Mouse (Mus musculus) midbrain, embryonic 16.5 days (tissue): ENCODE data around the gene Tcta. TPM values are rescaled to one million over a fixed set of nuclear protein-coding genes. Genes with fewer than 3 reads are reported as not detected.

Experiments
- ATAC-seq: fragments of 200-750 bp; cut with Nextera tagmentation; 2 replicates; pipeline ENCODE4 v1.8.0; 2017; ENCODE audit warnings: moderate TSS enrichment
- H3K27ac ChIP-seq: fragments of 300-500 bp; sonication (generic); 2 replicates; pipeline ENCODE4 v1.5.1; 2014; ENCODE audit warnings: mild to moderate bottlenecking, low read length, mixed read lengths
- H3K27me3 ChIP-seq: fragments of 300-500 bp; sonication (generic); 2 replicates; pipeline ENCODE4 v1.6.1; 2014; ENCODE audit warnings: low read depth, low read length, mixed read lengths; ENCODE audit not compliant: control insufficient read depth, insufficient read depth
- H3K36me3 ChIP-seq: fragments of 300-500 bp; sonication (generic); 2 replicates; pipeline ENCODE4 v1.6.1; 2014; ENCODE audit warnings: mild to moderate bottlenecking, low read length, moderate library complexity, mixed read lengths; ENCODE audit not compliant: control insufficient read depth, insufficient read depth
- H3K4me1 ChIP-seq: fragments of 300-500 bp; sonication (generic); 2 replicates; pipeline ENCODE4 v1.6.1; 2014; ENCODE audit warnings: mild to moderate bottlenecking, low read length, mixed read lengths; ENCODE audit not compliant: control insufficient read depth, insufficient read depth
- H3K4me2 ChIP-seq: fragments of 300-500 bp; sonication (generic); 2 replicates; pipeline ENCODE4 v1.6.1; 2014; ENCODE audit warnings: mild to moderate bottlenecking, low read length, mixed read lengths
- H3K4me3 ChIP-seq: fragments of 300-500 bp; sonication (generic); 2 replicates; pipeline ENCODE4 v1.5.1; 2014; ENCODE audit warnings: low read depth, mild to moderate bottlenecking, low read length, moderate library complexity, mixed read lengths
- H3K9ac ChIP-seq: fragments of 300-500 bp; sonication (generic); 2 replicates; pipeline ENCODE4 v1.6.1; 2014; ENCODE audit warnings: low read depth, low read length, mixed read lengths
- H3K9me3 ChIP-seq: fragments of 300-500 bp; sonication (generic); replicated peaks from 2 replicates; pipeline ENCODE4 v1.6.1; 2014; ENCODE audit warnings: mild to moderate bottlenecking, low read length, mixed read lengths; ENCODE audit not compliant: control insufficient read depth, poor library complexity, severe bottlenecking
- WGBS: fragments of 180-500 bp; shearing (Covaris S2); extraction: QIAGEN DNeasy Blood & Tissue Kit; methylation state at CpG from one replicate; pipeline ENCODE4 v1.1.7; 2014; 5-methylcytosine and 5-hydroxymethylcytosine counted together
- polyA plus RNA-seq: library from polyadenylated mRNA; unstranded; fragments of >200 nt; fragmentation: Nextera tagmentation; extraction: Ambion mirVana; gene quantifications from 2 replicates; pipeline ENCODE4 v1.2.1, GENCODE M21; 2015

Tcta gene
- polyA plus RNA-seq, 1 experiment from 2014 or later, result 47.9 TPM

GRCm38 (mm10) chr9:108266261-108266935 is 39.6 kb downstream of the Tcta start:
- no peak for ATAC-seq
- Histone ChIP-seq H3K4me2 (no peak overlapping the region), H3K4me3 (no peak overlapping the region), H3K27me3 (no peaks in the 10 kb centered on the region), H3K27ac (no peak overlapping the region), H3K9me3 (no peaks in the 10 kb centered on the region), H3K4me1 (peaks cover 17% of the 10 kb centered on the region), H3K36me3 (no peaks in the 10 kb centered on the region), H3K9ac (no peak overlapping the region)
- 54% methylated on average over 8 of the region's 10 CpGs for WGBS

GRCm38 (mm10) chr9:108264191-108264921 is 41.6 kb downstream of the Tcta start:
- 19% methylated on average over 10 of the region's 10 CpGs for WGBS

GRCm38 (mm10) chr9:108263690-108264190 is 42.2 kb downstream of the Tcta start, which contains the start of gene Dag1:
TSS of gene Dag1 (minus strand) at chr9:108263958.
- H3K27me3 ChIP-seq, result no peaks in the 10 kb centered on the region
- peak within 1 kb of the TSS; percentile 86 for H3K27ac ChIP-seq
- peak within 1 kb of the TSS; percentile 92 for H3K4me3 ChIP-seq
- peak; percentile 99 for ATAC-seq
- no peaks in the 10 kb centered on the region for H3K9me3 ChIP-seq
- H3K9ac ChIP-seq, result peak within 1 kb of the TSS; percentile 85
- peaks cover 17% of the 10 kb centered on the region for H3K4me1 ChIP-seq
- under 1% methylated on average over 68 of the region's 71 CpGs for WGBS
- H3K36me3 ChIP-seq, result no peaks in the 10 kb centered on the region
- peak within 1 kb of the TSS; percentile 65 for H3K4me2 ChIP-seq

More at GRCm38 (mm10) chr9:108264191-108264921, 41.6 kb downstream of the Tcta start:
- Histone ChIP-seq H3K4me3 (peak overlapping the region; percentile 92), H3K36me3 (no peaks in the 10 kb centered on the region), H3K4me1 (peaks cover 17% of the 10 kb centered on the region), H3K4me2 (peak overlapping the region; percentile 65), H3K9me3 (no peaks in the 10 kb centered on the region), H3K27me3 (no peaks in the 10 kb centered on the region), H3K9ac (peak overlapping the region; percentile 85; the same call in 1 of the 2 replicates), H3K27ac (peak overlapping the region; percentile 66)
- no peak for ATAC-seq

- ATAC-seq, result peak; percentile 63
- WGBS, result under 1% methylated on average over 48 of the region's 62 CpGs
- peak overlapping the region; percentile 85 for H3K9ac ChIP-seq
- H3K4me2 ChIP-seq, result peak overlapping the region; percentile 65
- H3K4me3 ChIP-seq, result peak overlapping the region; percentile 92
- no peaks in the 10 kb centered on the region for H3K9me3 ChIP-seq
- no peaks in the 10 kb centered on the region for H3K36me3 ChIP-seq
- H3K27ac ChIP-seq, result peak overlapping the region; percentile 86
- H3K4me1 ChIP-seq, result peaks cover 17% of the 10 kb centered on the region
- no peaks in the 10 kb centered on the region for H3K27me3 ChIP-seq
Observed at GRCm38 (mm10) chr9:108263131-108263681, 42.8 kb downstream of the Tcta start.

DNA sequence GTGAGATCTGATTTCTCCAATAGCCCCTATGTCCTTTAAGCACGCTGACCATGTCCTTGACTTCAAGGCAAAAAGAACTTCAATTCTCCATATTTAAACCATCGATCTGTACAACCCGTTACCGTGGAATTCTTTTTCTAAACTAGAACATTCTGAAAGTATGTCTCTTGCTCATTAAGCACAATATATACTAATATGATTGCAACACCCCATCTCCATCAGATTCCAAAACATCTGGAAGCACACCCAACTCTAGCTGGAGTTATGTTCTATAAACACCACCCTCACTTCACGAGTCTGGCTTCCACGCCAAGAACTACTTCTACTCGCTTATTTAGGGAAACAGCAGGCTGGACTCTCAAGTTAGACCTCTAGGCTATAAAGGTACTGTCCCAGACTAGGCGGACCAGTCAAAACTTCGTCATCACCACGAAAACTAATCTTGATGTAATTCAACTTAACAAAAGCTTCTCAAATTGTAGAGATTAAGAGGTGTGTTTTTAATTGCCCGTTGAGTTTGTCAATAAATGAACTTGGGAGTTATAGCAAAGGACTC is 43.4 kb downstream of the Tcta start:
- H3K36me3 ChIP-seq, result no peaks in the 10 kb centered on the region
- no peaks in the 10 kb centered on the region for H3K9me3 ChIP-seq
- ATAC-seq, result no peak
- H3K4me2 ChIP-seq, result peak overlapping the region; percentile 65
- H3K4me1 ChIP-seq, result peaks cover 17% of the 10 kb centered on the region
- no peaks in the 10 kb centered on the region for H3K27me3 ChIP-seq
- H3K27ac ChIP-seq, result peak overlapping the region; percentile 86
- H3K4me3 ChIP-seq, result peak overlapping the region; percentile 92
- 44% methylated on average over 11 of the region's 11 CpGs for WGBS
- H3K9ac ChIP-seq, result peak overlapping the region; percentile 85

- no peaks in the 10 kb centered on the region for H3K36me3 ChIP-seq
- peaks cover 17% of the 10 kb centered on the region for H3K4me1 ChIP-seq
- H3K9ac ChIP-seq, result no peak overlapping the region
- no peak overlapping the region for H3K4me3 ChIP-seq
- H3K27ac ChIP-seq, result no peak overlapping the region
- no peak for ATAC-seq
- 82% methylated on average over 7 of the region's 7 CpGs for WGBS
- no peaks in the 10 kb centered on the region for H3K27me3 ChIP-seq
- H3K9me3 ChIP-seq, result no peaks in the 10 kb centered on the region
- peak overlapping the region; percentile 65 for H3K4me2 ChIP-seq
Observed at GRCm38 (mm10) chr9:108261865-108262264, 44.1 kb downstream of the Tcta start.

DNA sequence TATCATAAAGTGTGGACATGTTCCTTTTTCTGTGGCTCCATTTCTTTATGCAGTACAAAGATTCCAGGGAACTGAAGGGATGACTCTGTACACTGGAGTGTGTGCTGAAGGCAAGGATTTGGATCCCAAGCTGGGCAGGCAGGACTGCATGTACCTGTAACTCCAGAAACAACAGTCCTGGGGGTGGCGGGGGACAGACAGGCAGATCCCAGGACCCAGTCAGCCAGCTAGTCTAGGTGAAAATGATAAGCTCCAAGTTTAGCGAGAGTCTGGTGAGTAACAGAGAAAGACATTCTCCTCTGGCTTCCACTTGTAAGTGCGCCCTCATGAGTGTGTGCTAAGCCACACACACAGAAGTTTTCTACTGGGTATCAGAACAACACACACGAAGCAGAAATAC is 45.4 kb downstream of the Tcta start:
- Histone ChIP-seq H3K4me3 (no peak overlapping the region), H3K4me1 (peaks cover 17% of the 10 kb centered on the region), H3K36me3 (no peaks in the 10 kb centered on the region), H3K27me3 (no peaks in the 10 kb centered on the region), H3K4me2 (no peak overlapping the region), H3K9me3 (no peaks in the 10 kb centered on the region), H3K9ac (no peak overlapping the region), H3K27ac (no peak overlapping the region)
- 90% methylated on average over 4 of the region's 4 CpGs for WGBS
- ATAC-seq, result no peak
